Mouse (Mus musculus) embryonic facial prominence, embryonic 11.5 days (tissue): ENCODE measurements at regions not wholly inside any gene's neighbourhood (a gene's known extent, or its start where the extent isn't known, plus 50 kb on each side); places are given as distances from the start of the nearest gene placed in this dataset.

Experiments
- ATAC-seq: fragments of 200-750 bp; cut with Nextera tagmentation; replicated peaks from 2 replicates; pipeline ENCODE4 v1.8.0; 2017; ENCODE audit warnings: low read depth; ENCODE audit not compliant: insufficient number of reproducible peaks, low FRiP score, low TSS enrichment
- DNase-seq: peaks from one replicate; pipeline ENCODE4 v3.0.0-alpha.2; 2015; ENCODE audit warnings: low spot score
- H3K27ac ChIP-seq: fragments of 300-500 bp; sonication (generic); replicated peaks from 2 replicates; pipeline ENCODE4 v1.5.1; 2014; ENCODE audit warnings: mild to moderate bottlenecking, low read depth, low read length, control low read depth
- H3K27me3 ChIP-seq: fragments of 300-500 bp; sonication (generic); 2 replicates; pipeline ENCODE4 v1.6.1; 2014; ENCODE audit warnings: mild to moderate bottlenecking, low read length, moderate library complexity, mixed read lengths; ENCODE audit not compliant: control insufficient read depth, insufficient read depth
- H3K36me3 ChIP-seq: fragments of 300-500 bp; sonication (generic); replicated peaks from 2 replicates; pipeline ENCODE4 v1.6.1; 2014; ENCODE audit warnings: low read depth, mild to moderate bottlenecking, low read length, moderate library complexity, mixed read lengths; ENCODE audit not compliant: control insufficient read depth, insufficient read depth
- H3K4me1 ChIP-seq: fragments of 300-500 bp; sonication (generic); 2 replicates; pipeline ENCODE4 v1.6.1; 2014; ENCODE audit warnings: low read length, mixed read lengths; ENCODE audit not compliant: control insufficient read depth, insufficient read depth
- H3K4me2 ChIP-seq: fragments of 300-500 bp; sonication (generic); 2 replicates; pipeline ENCODE4 v1.6.1; 2014; ENCODE audit warnings: low read depth, mild to moderate bottlenecking, control low read depth, low read length, moderate library complexity
- H3K4me3 ChIP-seq: fragments of 300-500 bp; sonication (generic); 2 replicates; pipeline ENCODE4 v1.5.1; 2014; ENCODE audit warnings: low read depth, low read length, control low read depth
- H3K9ac ChIP-seq: fragments of 300-500 bp; sonication (generic); replicated peaks from 2 replicates; pipeline ENCODE4 v1.6.1; 2014; ENCODE audit warnings: mild to moderate bottlenecking, control low read depth, low read length
- H3K9me3 ChIP-seq: fragments of 300-500 bp; sonication (generic); replicated peaks from 2 replicates; pipeline ENCODE4 v1.6.1; 2016; ENCODE audit warnings: mild to moderate bottlenecking, low read length, inconsistent platforms, mixed read lengths; ENCODE audit not compliant: control insufficient read depth
- WGBS: fragments of 180-500 bp; shearing (Covaris S2); extraction: QIAGEN DNeasy Blood & Tissue Kit; methylation state at CpG from one replicate; pipeline ENCODE4 v1.1.7; 2014; 5-methylcytosine and 5-hydroxymethylcytosine counted together

- Histone ChIP-seq H3K36me3 (no peaks in the 10 kb centered on the region), H3K9ac (no peak overlapping the region), H3K9me3 (no peaks in the 10 kb centered on the region), H3K4me3 (no peak overlapping the region), H3K27ac (no peak overlapping the region), H3K27me3 (no peaks in the 10 kb centered on the region), H3K4me1 (peaks cover 6% of the 10 kb centered on the region), H3K4me2 (no peak overlapping the region)
- no peak for ATAC-seq
- WGBS: 44% methylated on average over 6 of the region's 6 CpGs
- no peak for DNase-seq
Measured at GRCm38 (mm10) chr9:31682893-31683292, 218.6 kb upstream of the Tmem45b start.

GRCm38 (mm10) chr9:31677150-31677549 lies 212.9 kb upstream of the Tmem45b start:
- H3K9ac ChIP-seq: no peak overlapping the region
- no peaks in the 10 kb centered on the region for H3K4me1 ChIP-seq
- no peak overlapping the region for H3K4me2 ChIP-seq
- no peaks in the 10 kb centered on the region for H3K9me3 ChIP-seq
- DNase-seq: no peak
- no peak for ATAC-seq
- no peaks in the 10 kb centered on the region for H3K36me3 ChIP-seq
- H3K27ac ChIP-seq: no peak overlapping the region
- no peak overlapping the region for H3K4me3 ChIP-seq
- H3K27me3 ChIP-seq: no peaks in the 10 kb centered on the region

- no peak for DNase-seq
- Histone ChIP-seq H3K27ac (no peak overlapping the region), H3K4me3 (no peak overlapping the region), H3K4me2 (no peak overlapping the region), H3K27me3 (no peaks in the 10 kb centered on the region), H3K36me3 (no peaks in the 10 kb centered on the region), H3K9me3 (no peaks in the 10 kb centered on the region), H3K4me1 (no peaks in the 10 kb centered on the region), H3K9ac (no peak overlapping the region)
- WGBS: 77% methylated on average over 2 of the region's 2 CpGs
- ATAC-seq: no peak
Measured at GRCm38 (mm10) chr9:31659026-31659425, 194.8 kb upstream of the Tmem45b start.

- no peak for DNase-seq
- Histone ChIP-seq H3K27me3 (no peaks in the 10 kb centered on the region), H3K27ac (no peak overlapping the region), H3K9me3 (no peaks in the 10 kb centered on the region), H3K4me3 (no peak overlapping the region), H3K4me2 (no peak overlapping the region), H3K4me1 (no peaks in the 10 kb centered on the region), H3K36me3 (no peaks in the 10 kb centered on the region), H3K9ac (no peak overlapping the region)
- ATAC-seq: no peak
- 80% methylated on average over 4 of the region's 4 CpGs for WGBS
Measured at GRCm38 (mm10) chr9:31657612-31658011, 193.3 kb upstream of the Tmem45b start.

GRCm38 (mm10) chr9:31656676-31657075 lies 192.4 kb upstream of the Tmem45b start:
- ATAC-seq: no peak
- Histone ChIP-seq H3K36me3 (no peaks in the 10 kb centered on the region), H3K9ac (no peak overlapping the region), H3K4me2 (no peak overlapping the region), H3K27ac (no peak overlapping the region), H3K4me1 (no peaks in the 10 kb centered on the region), H3K4me3 (no peak overlapping the region), H3K9me3 (no peaks in the 10 kb centered on the region), H3K27me3 (no peaks in the 10 kb centered on the region)
- DNase-seq: no peak
- 85% methylated on average over 11 of the region's 11 CpGs for WGBS

- Histone ChIP-seq H3K4me3 (no peak overlapping the region), H3K4me2 (no peak overlapping the region), H3K4me1 (no peaks in the 10 kb centered on the region), H3K36me3 (no peaks in the 10 kb centered on the region), H3K9me3 (no peaks in the 10 kb centered on the region), H3K9ac (no peak overlapping the region), H3K27ac (no peak overlapping the region), H3K27me3 (no peaks in the 10 kb centered on the region)
- no peak for DNase-seq
- ATAC-seq: no peak
- 82% methylated on average over 6 of the region's 6 CpGs for whole genome bisulfite sequencing
Measured at GRCm38 (mm10) chr9:31654747-31655146, 190.5 kb upstream of the Tmem45b start.

GRCm38 (mm10) chr9:31654213-31654612 lies 190.0 kb upstream of the Tmem45b start:
- H3K4me3 ChIP-seq: no peak overlapping the region
- ATAC-seq (no peak), DNase-seq (no peak)
- no peak overlapping the region for H3K9ac ChIP-seq
- no peaks in the 10 kb centered on the region for H3K9me3 ChIP-seq
- 89% methylated on average over 7 of the region's 7 CpGs for WGBS
- no peaks in the 10 kb centered on the region for H3K27me3 ChIP-seq
- no peaks in the 10 kb centered on the region for H3K36me3 ChIP-seq
- no peaks in the 10 kb centered on the region for H3K4me1 ChIP-seq
- H3K4me2 ChIP-seq: no peak overlapping the region
- H3K27ac ChIP-seq: no peak overlapping the region

GRCm38 (mm10) chr9:31653788-31654187 lies 189.5 kb upstream of the Tmem45b start:
- Histone ChIP-seq H3K27ac (no peak overlapping the region), H3K27me3 (no peaks in the 10 kb centered on the region), H3K4me2 (no peak overlapping the region), H3K9ac (no peak overlapping the region), H3K9me3 (no peaks in the 10 kb centered on the region), H3K36me3 (no peaks in the 10 kb centered on the region), H3K4me1 (no peaks in the 10 kb centered on the region), H3K4me3 (no peak overlapping the region)
- WGBS: 87% methylated on average over 3 of the region's 3 CpGs
- ATAC-seq (no peak), DNase-seq (no peak)
